Mouse (Mus musculus) limb, embryonic 11.5 days (tissue): ENCODE measurements around the gene Odf3. TPM values are rescaled to one million over a fixed set of nuclear protein-coding genes. Genes with fewer than 3 reads are reported as not detected.
A peak's percentile ranks its signal among the peaks of the same experiment; 100 is the strongest.

Experiments used
- ATAC-seq: fragments of 200-750 bp; cut with Nextera tagmentation; 2 replicates; pipeline ENCODE4 v1.8.0; 2017; ENCODE audit warnings: low read depth; ENCODE audit not compliant: insufficient number of reproducible peaks, low FRiP score, low TSS enrichment
- DNase-seq: peaks from one replicate; pipeline ENCODE4 v3.0.0-alpha.2; 2015; ENCODE audit warnings: low spot score
- H3K27ac ChIP-seq: fragments of 300-500 bp; sonication (generic); replicated peaks from 2 replicates; pipeline ENCODE4 v1.5.1; 2014; ENCODE audit warnings: low read depth, mild to moderate bottlenecking, low read length
- H3K27me3 ChIP-seq: fragments of 300-500 bp; sonication (generic); 2 replicates; pipeline ENCODE4 v1.6.1; 2014; ENCODE audit warnings: mild to moderate bottlenecking, low read length, mixed read lengths; ENCODE audit not compliant: control insufficient read depth, insufficient read depth
- H3K36me3 ChIP-seq: fragments of 300-500 bp; sonication (generic); 2 replicates; pipeline ENCODE4 v1.6.1; 2014; ENCODE audit warnings: mild to moderate bottlenecking, low read length, moderate library complexity, mixed read lengths; ENCODE audit not compliant: control insufficient read depth, insufficient read depth
- H3K4me1 ChIP-seq: fragments of 300-500 bp; sonication (generic); 2 replicates; pipeline ENCODE4 v1.6.1; 2014; ENCODE audit warnings: low read length, mixed read lengths; ENCODE audit not compliant: control insufficient read depth, insufficient read depth
- H3K4me2 ChIP-seq: fragments of 300-500 bp; sonication (generic); 2 replicates; pipeline ENCODE4 v1.6.1; 2014; ENCODE audit warnings: low read depth, mild to moderate bottlenecking, moderate library complexity; ENCODE audit not compliant: severe bottlenecking
- H3K4me3 ChIP-seq: fragments of 300-500 bp; sonication (generic); 2 replicates; pipeline ENCODE4 v1.5.1; 2014; ENCODE audit warnings: low read depth, low read length
- H3K9ac ChIP-seq: fragments of 300-500 bp; sonication (generic); 2 replicates; pipeline ENCODE4 v1.6.1; 2014; ENCODE audit warnings: mild to moderate bottlenecking, low read length
- H3K9me3 ChIP-seq: fragments of 300-500 bp; sonication (generic); 2 replicates; pipeline ENCODE4 v1.6.1; 2016; ENCODE audit warnings: low read length; ENCODE audit not compliant: control insufficient read depth
- WGBS: fragments of 180-500 bp; shearing (Covaris S2); extraction: QIAGEN DNeasy Blood & Tissue Kit; methylation state at CpG from one replicate; pipeline ENCODE4 v1.1.7; 2014; 5-methylcytosine and 5-hydroxymethylcytosine counted together
- polyA plus RNA-seq: library from polyadenylated mRNA; unstranded; fragments of >200 nt; fragmentation: Nextera tagmentation; extraction: Ambion mirVana; gene quantifications from 2 replicates; pipeline ENCODE4 v1.2.1, GENCODE M21; 2014

Gene Odf3
- polyA plus RNA-seq, 1 experiment from 2014 or later: not detected

- Histone ChIP-seq H3K9ac (no peak overlapping the region), H3K9me3 (no peaks in the 10 kb centered on the region), H3K36me3 (peaks cover 12% of the 10 kb centered on the region; the same call in 1 of the 2 replicates), H3K27me3 (no peaks in the 10 kb centered on the region), H3K4me2 (no peak overlapping the region), H3K4me1 (peaks cover 12% of the 10 kb centered on the region), H3K4me3 (no peak overlapping the region), H3K27ac (no peak overlapping the region)
- WGBS: 85% methylated on average over 9 of the region's 9 CpGs
- DNase-seq (no peak), ATAC-seq (no peak)
Measured at GRCm38 (mm10) chr7:140853386-140853785, 5.8 kb downstream of the Odf3 start.

- peaks cover 12% of the 10 kb centered on the region; the same call in 1 of the 2 replicates for H3K36me3 ChIP-seq
- ATAC-seq (no peak), DNase-seq (no peak)
- H3K9ac ChIP-seq: no peak overlapping the region
- no peak overlapping the region for H3K4me2 ChIP-seq
- no peak overlapping the region for H3K4me3 ChIP-seq
- H3K9me3 ChIP-seq: no peaks in the 10 kb centered on the region
- no peaks in the 10 kb centered on the region for H3K27me3 ChIP-seq
- peaks cover 12% of the 10 kb centered on the region for H3K4me1 ChIP-seq
- 94% methylated on average over 18 of the region's 18 CpGs for WGBS
- no peak overlapping the region for H3K27ac ChIP-seq
Measured at GRCm38 (mm10) chr7:140854483-140854882, 6.9 kb downstream of the Odf3 start.

- H3K9ac ChIP-seq: peak overlapping the region; percentile 79
- no peaks in the 10 kb centered on the region for H3K9me3 ChIP-seq
- peaks cover 12% of the 10 kb centered on the region; the same call in 1 of the 2 replicates for H3K36me3 ChIP-seq
- DNase-seq: no peak
- H3K27me3 ChIP-seq: no peaks in the 10 kb centered on the region
- peak overlapping the region; percentile 100 for H3K4me2 ChIP-seq
- H3K4me3 ChIP-seq: peak overlapping the region; percentile 74
- H3K27ac ChIP-seq: no peak overlapping the region
- peaks cover 12% of the 10 kb centered on the region for H3K4me1 ChIP-seq
- ATAC-seq: no peak
- WGBS: 76% methylated on average over 9 of the region's 9 CpGs
Measured at GRCm38 (mm10) chr7:140855181-140855580, 7.6 kb downstream of the Odf3 start.

GRCm38 (mm10) chr7:140855860-140856784 lies 8.5 kb downstream of the Odf3 start, which contains the start of gene Gm45785:
Gene Gm45785 (minus strand): TSS chr7:140856331.
- Histone ChIP-seq H3K9me3 (no peaks in the 10 kb centered on the region), H3K27ac (peak within 1 kb of the TSS; percentile 45; the same call in 1 of the 2 replicates), H3K36me3 (peaks cover 12% of the 10 kb centered on the region; the same call in 1 of the 2 replicates), H3K9ac (peak within 1 kb of the TSS; percentile 82), H3K4me3 (peak within 1 kb of the TSS; percentile 74), H3K4me2 (peak within 1 kb of the TSS; percentile 100), H3K27me3 (no peaks in the 10 kb centered on the region), H3K4me1 (peaks cover 12% of the 10 kb centered on the region)
- WGBS: 1% methylated on average over 51 of the region's 51 CpGs
- DNase-seq (peak; percentile 91), ATAC-seq (peak; percentile 74)

- Histone ChIP-seq H3K9ac (peak within 1 kb of the TSS; percentile 82), H3K4me3 (peak within 1 kb of the TSS; percentile 74), H3K27ac (peak within 1 kb of the TSS; percentile 45; the same call in 1 of the 2 replicates), H3K9me3 (no peaks in the 10 kb centered on the region), H3K36me3 (peaks cover 11% of the 10 kb centered on the region; the same call in 1 of the 2 replicates), H3K4me2 (peak within 1 kb of the TSS; percentile 100), H3K27me3 (no peaks in the 10 kb centered on the region), H3K4me1 (peaks cover 12% of the 10 kb centered on the region)
- ATAC-seq: peak; percentile 65
- WGBS: under 1% methylated on average over 50 of the region's 50 CpGs
- peak; percentile 83 for DNase-seq
Measured at GRCm38 (mm10) chr7:140856785-140857549, 9.4 kb downstream of the Odf3 start, which contains the start of gene Ric8a. Gene Ric8a (plus strand): TSS chr7:140856957.

- Histone ChIP-seq H3K27me3 (no peaks in the 10 kb centered on the region), H3K9me3 (no peaks in the 10 kb centered on the region), H3K4me2 (peak within 1 kb of the TSS; percentile 100), H3K9ac (peak within 1 kb of the TSS; percentile 82), H3K36me3 (peaks cover 11% of the 10 kb centered on the region; the same call in 1 of the 2 replicates), H3K27ac (peak within 1 kb of the TSS; percentile 45; the same call in 1 of the 2 replicates), H3K4me3 (peak within 1 kb of the TSS; percentile 74), H3K4me1 (peaks cover 12% of the 10 kb centered on the region)
- ATAC-seq: peak; percentile 31; the same call in 1 of the 2 replicates
- 41% methylated on average over 40 of the region's 40 CpGs for WGBS
- DNase-seq: no peak
Measured at GRCm38 (mm10) chr7:140857550-140858505, 10.2 kb downstream of the Odf3 start, which contains the start of gene Bet1l. Gene Bet1l (minus strand): TSS chr7:140857577.

- 95% methylated on average over 8 of the region's 8 CpGs for whole genome bisulfite sequencing
- DNase-seq (no peak), ATAC-seq (no peak)
- Histone ChIP-seq H3K36me3 (peaks cover 11% of the 10 kb centered on the region; the same call in 1 of the 2 replicates), H3K9ac (no peak overlapping the region), H3K4me2 (no peak overlapping the region), H3K27ac (no peak overlapping the region), H3K4me1 (peaks cover 12% of the 10 kb centered on the region), H3K27me3 (no peaks in the 10 kb centered on the region), H3K9me3 (no peaks in the 10 kb centered on the region), H3K4me3 (no peak overlapping the region)
Measured at GRCm38 (mm10) chr7:140858746-140859145, 11.1 kb downstream of the Odf3 start.
